Mouse (Mus musculus) testis, adult 2 months (tissue): Measurements from ENCODE around the gene Tns1. TPM values are rescaled to one million over a fixed set of nuclear protein-coding genes. Genes with fewer than 3 reads are reported as not detected.
"Not testable (repeated sequence)": the region's sequence is repeated elsewhere in the genome, so short reads cannot be mapped to it uniquely, and the experiment has no call there.

Experiments
- H3K27ac ChIP-seq: fragments of 200-500 bp; 2 replicates; pipeline ENCODE4 v1.5.1; 2012; ENCODE audit warnings: low read depth, low read length; ENCODE audit not compliant: control insufficient read depth, insufficient read depth
- H3K27me3 ChIP-seq: fragments of 200-500 bp; 2 replicates; pipeline ENCODE4 v1.6.1; 2012; ENCODE audit warnings: mild to moderate bottlenecking, low read length, moderate library complexity; ENCODE audit not compliant: control insufficient read depth, insufficient read depth
- H3K36me3 ChIP-seq: fragments of 200-500 bp; 2 replicates; pipeline ENCODE4 v1.6.1; 2012; ENCODE audit warnings: mild to moderate bottlenecking, low read length; ENCODE audit not compliant: control insufficient read depth, insufficient read depth
- H3K4me1 ChIP-seq: fragments of 200-500 bp; 2 replicates; pipeline ENCODE4 v1.6.1; 2012; ENCODE audit warnings: low read length; ENCODE audit not compliant: control insufficient read depth, insufficient read depth
- H3K4me3 ChIP-seq: fragments of 200-500 bp; 2 replicates; pipeline ENCODE4 v1.5.1; 2012; ENCODE audit warnings: low read depth, mild to moderate bottlenecking, low read length, moderate library complexity, mixed read lengths; ENCODE audit not compliant: control insufficient read depth
- CTCF ChIP-seq: fragments of 200-500 bp; IDR thresholded peaks from 2 replicates; pipeline ENCODE4 v1.5.1; 2012; ENCODE audit warnings: low read depth, mild to moderate bottlenecking, inconsistent platforms, low read length, moderate library complexity; ENCODE audit not compliant: control insufficient read depth, insufficient read depth, insufficient replicate concordance
- POLR2A ChIP-seq: fragments of 200-500 bp; IDR thresholded peaks from 2 replicates; pipeline ENCODE4 v1.6.1; 2012; ENCODE audit warnings: low read depth, mild to moderate bottlenecking, inconsistent platforms, low read length, moderate library complexity; ENCODE audit not compliant: control insufficient read depth
- polyA plus RNA-seq: library from polyadenylated mRNA; depleted of rRNA; stranded (reverse); fragments of >200 nt; gene quantifications from 2 replicates; pipeline ENCODE4 v1.2.3, GENCODE M21; 2012; rRNA removed

Gene Tns1
- 422 and 427 TPM in 2 replicates for polyA plus RNA-seq

DNA sequence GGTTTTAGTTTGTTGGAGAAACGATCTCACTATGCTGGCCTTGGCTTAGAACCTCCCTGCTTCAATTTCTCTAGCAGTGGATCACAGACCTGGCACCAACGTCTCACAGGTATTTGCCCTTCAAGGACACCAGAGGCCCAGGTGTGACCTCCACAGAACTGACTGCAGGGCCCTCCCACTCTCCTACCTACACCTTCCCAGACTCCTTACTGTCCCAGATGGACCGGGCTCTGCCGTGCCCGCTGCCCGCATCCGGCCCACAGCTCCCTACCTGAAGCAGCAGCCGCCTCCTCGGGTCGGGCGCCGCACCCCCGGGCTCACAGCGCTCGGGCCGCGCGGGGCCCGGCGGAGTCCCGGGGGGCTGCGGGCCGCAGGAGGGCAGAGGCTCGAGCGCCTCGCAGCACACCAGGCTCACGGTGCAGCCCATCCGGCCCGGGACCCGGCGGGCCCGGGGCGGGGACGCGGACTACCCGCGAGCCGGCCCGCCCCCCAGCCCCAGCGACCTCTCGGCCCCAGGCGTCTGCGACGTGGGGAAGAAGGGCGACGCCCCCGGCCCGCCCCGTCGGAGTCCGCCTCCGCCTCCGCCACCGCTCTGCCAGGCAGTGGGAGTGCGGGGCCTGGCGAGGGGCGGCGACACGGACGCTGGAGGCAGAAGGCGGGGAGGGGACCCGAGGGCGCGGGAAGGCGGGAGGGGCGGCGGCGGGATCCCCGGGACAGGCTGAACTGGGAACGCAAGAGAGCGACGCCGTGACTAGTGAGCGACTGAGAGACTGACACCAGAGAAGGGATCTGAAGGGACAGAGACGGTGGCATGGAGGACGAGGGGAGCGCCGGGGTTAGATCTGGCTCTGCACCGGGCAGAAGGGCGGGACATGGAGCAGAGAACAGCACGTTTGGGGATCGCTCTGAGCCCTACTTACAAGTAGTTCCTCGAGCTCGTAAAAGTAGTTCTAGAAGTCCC is at the start of gene Tns1:
Tns1 (minus strand) TSS at position 429 of the 961 bp plus-strand sequence.
- no peaks in the 10 kb centered on the region; the same call in 1 of the 2 replicates for H3K27me3 ChIP-seq
- no peak within 1 kb of the TSS for H3K27ac ChIP-seq
- H3K4me3 ChIP-seq: peak within 1 kb of the TSS; percentile 4
- no peaks in the 10 kb centered on the region for H3K36me3 ChIP-seq
- TF ChIP-seq CTCF: no peak
- no peak for TF ChIP-seq POLR2A
- H3K4me1 ChIP-seq: peaks cover 8% of the 10 kb centered on the region

DNA sequence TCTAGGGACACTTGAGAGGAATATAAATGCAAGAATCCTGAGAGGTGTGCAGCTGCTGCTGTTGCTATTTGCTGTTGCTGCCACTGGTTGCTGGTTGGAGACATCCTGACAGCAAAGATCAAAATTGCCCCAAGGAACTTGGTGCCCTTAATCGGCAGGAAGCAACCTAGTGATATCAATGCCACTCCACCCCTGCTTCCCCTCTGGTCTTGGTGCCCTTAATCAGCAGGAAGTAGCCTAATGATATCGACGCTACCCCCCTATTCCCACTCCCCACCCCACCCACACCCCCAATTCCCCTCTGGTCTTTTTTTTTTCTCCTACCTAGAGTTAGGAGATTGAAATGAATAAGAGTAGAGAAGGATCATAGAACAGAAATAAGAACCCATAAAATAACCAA is 48.5 kb upstream of the Tns1 start:
- Histone ChIP-seq H3K4me3 (no peak overlapping the region), H3K27me3 (no peaks in the 10 kb centered on the region), H3K4me1 (no peaks in the 10 kb centered on the region), H3K27ac (no peak overlapping the region), H3K36me3 (no peaks in the 10 kb centered on the region)
- TF ChIP-seq POLR2A (no peak), CTCF (no peak)

- H3K4me1 ChIP-seq: no peaks in the 10 kb centered on the region
- no peaks in the 10 kb centered on the region for H3K27me3 ChIP-seq
- H3K27ac ChIP-seq: no peak overlapping the region
- H3K36me3 ChIP-seq: no peaks in the 10 kb centered on the region
- no peak overlapping the region for H3K4me3 ChIP-seq
- TF ChIP-seq CTCF: no peak
- no peak for TF ChIP-seq POLR2A
These were observed 45.5 kb upstream of the Tns1 start for GRCm38 (mm10) chr1:74169721-74170120.

DNA sequence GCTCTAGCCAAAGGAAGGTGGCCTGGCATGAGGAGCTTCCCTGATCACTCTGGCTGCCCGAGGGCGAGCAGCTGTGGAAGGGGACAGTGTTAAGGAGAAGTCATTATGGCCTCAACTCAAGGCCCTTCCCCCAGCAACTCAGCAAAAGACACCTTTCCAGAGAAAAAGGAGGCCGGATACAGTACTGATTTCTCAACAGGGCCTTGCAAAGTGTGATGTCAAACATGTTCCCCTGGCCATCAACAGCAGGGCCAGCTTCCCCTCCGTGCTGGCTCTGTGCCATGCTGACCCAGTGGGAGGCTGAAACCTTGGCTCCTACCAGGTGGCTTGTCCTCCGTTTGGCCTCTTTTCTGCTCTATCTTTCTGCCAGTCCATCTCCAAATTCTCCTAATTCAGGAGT is 42.9 kb upstream of the Tns1 start:
- Histone ChIP-seq H3K27me3 (no peaks in the 10 kb centered on the region), H3K4me3 (no peak overlapping the region), H3K4me1 (no peaks in the 10 kb centered on the region), H3K36me3 (no peaks in the 10 kb centered on the region), H3K27ac (no peak overlapping the region)
- no peak for TF ChIP-seq POLR2A
- TF ChIP-seq CTCF: no peak

- H3K4me1 ChIP-seq: no peaks in the 10 kb centered on the region
- H3K4me3 ChIP-seq: no peak overlapping the region
- no peaks in the 10 kb centered on the region for H3K36me3 ChIP-seq
- no peaks in the 10 kb centered on the region for H3K27me3 ChIP-seq
- no peak for TF ChIP-seq CTCF
- no peak for TF ChIP-seq POLR2A
- H3K27ac ChIP-seq: no peak overlapping the region
These were observed 35.8 kb upstream of the Tns1 start for GRCm38 (mm10) chr1:74160036-74160435.

- not testable (repeated sequence) for H3K4me1 ChIP-seq, H3K27me3 ChIP-seq, H3K27ac ChIP-seq, H3K36me3 ChIP-seq, H3K4me3 ChIP-seq
These were observed 35.4 kb upstream of the Tns1 start for GRCm38 (mm10) chr1:74159613-74160012.

DNA sequence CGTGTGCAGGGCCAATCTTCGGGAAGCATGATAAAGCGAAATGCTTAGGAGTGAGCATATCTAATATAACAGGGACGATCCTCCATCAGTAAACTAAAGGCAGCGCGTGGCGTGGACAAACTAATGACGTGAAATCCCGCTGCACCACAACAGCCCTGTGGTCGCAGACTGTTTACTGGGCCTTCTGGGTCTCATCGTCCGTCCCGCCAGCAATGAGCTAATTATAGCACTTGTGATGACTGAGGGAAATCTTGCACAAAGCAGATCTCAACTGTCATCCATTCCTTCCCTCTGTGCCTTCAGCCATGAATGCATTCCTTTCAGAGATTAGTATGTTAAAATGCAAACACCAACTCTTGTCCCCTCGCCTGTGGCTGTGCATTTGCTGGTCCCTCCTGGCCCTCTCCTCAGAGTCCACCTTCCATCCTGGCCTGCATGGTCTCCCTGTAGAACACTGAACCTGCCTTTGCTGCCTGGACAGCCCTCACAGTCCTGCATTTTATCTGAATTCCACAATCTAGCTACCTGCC is 32.2 kb upstream of the Tns1 start:
- Histone ChIP-seq H3K27me3 (no peaks in the 10 kb centered on the region), H3K4me1 (no peaks in the 10 kb centered on the region), H3K4me3 (no peak overlapping the region), H3K36me3 (no peaks in the 10 kb centered on the region), H3K27ac (no peak overlapping the region)
- TF ChIP-seq POLR2A (no peak), CTCF (no peak)
